ENCODE assay signal across 12 mouse cellular contexts in the genomic region with DNA sequence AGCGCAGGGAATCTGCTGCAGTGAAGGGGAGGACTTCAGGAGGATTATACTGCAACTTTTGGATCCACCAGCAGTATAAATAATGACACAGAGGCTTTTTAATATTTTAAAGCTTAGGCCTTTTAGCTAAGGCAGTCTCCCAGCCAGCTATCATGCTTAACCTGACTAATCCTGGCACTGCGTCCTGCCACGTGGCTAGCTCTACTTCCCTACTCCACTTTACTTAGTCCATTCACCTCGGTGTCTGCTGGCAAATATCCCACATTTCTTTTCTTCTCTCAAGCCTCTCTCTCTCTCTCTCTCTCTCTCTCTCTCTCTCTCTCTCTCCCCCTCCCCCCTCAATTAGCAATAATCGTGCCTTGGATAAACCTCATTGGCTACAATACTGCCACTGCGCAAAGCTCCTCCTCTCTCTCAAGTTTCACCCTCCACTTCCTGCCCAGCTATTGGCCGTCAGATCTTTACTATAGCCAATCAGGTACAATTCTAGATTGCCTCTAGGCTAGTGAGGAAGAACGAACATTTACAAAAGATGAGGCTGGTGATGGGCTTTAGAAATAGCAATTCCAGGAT.
DNase-seq lines count a peak whose midpoint lies in the region; ATAC-seq and TF ChIP-seq lines count a peak whose summit lies in the region.
"Had no signal": no experiment of that assay in that cellular context is flagged by ENCODE, and none has a peak within 500 bp of the region (broad histone marks: within the 10 kb centered on the region; RNA-seq: fewer than 3 reads in every experiment).

No protein-coding gene starts in this region.

- 28% methylated on average over 8 of the region's 8 CpGs for WGBS in lung, embryonic 14.5 days
- WGBS in lung, adult 2 months = 29% methylated on average over 8 of the region's 8 CpGs
- WGBS in forebrain, embryonic 16.5 days = 22% methylated on average over 8 of the region's 8 CpGs
- 37% methylated on average over 8 of the region's 8 CpGs for WGBS in neural tube, embryonic 14.5 days

- H3K4me2 ChIP-seq in lung, embryonic 14.5 days = no peak overlapping the region
- no peak overlapping the region for H3K4me2 ChIP-seq in forebrain, embryonic 16.5 days (ENCODE audit: low read length)
- H3K4me2 ChIP-seq in neural tube, embryonic 14.5 days (ENCODE audit: low read depth, low read length) = no peak overlapping the region

- H3K4me1 ChIP-seq in lung, embryonic 14.5 days (ENCODE audit: insufficient read depth) = no peaks in the 10 kb centered on the region
- H3K4me1 ChIP-seq in lung, adult 2 months (ENCODE audit: control insufficient read depth, insufficient read depth, low read length) = no peaks in the 10 kb centered on the region
- peaks cover 15% of the 10 kb centered on the region for H3K4me1 ChIP-seq in forebrain, embryonic 16.5 days (replicated peaks; ENCODE audit: control insufficient read depth, insufficient read depth, low read length)
- H3K4me1 ChIP-seq in neural tube, embryonic 14.5 days (ENCODE audit: control insufficient read depth, insufficient read depth, low read length) = peaks cover 6% of the 10 kb centered on the region; the same call in 1 of the 2 replicates

- ATAC-seq in lung, embryonic 14.5 days (ENCODE audit: insufficient read depth) = peak; percentile 38; the same call in 1 of the 2 replicates
- peak; percentile 43; the same call in 1 of the 2 replicates for ATAC-seq in forebrain, embryonic 16.5 days
- ATAC-seq in neural tube, embryonic 14.5 days (ENCODE audit: low read depth) = no peak
- no peak for ATAC-seq in megakaryocyte progenitor cell, adult 5-6 weeks (replicated peaks; ENCODE audit: poor library complexity)
- ATAC-seq: CD4-positive, CD25-positive, alpha-beta regulatory T cell, adult 4 months had no signal

- DNase-seq in lung, embryonic 14.5 days = peak; percentile 24
- DNase-seq in lung, adult 2 months = no peak
- DNase-seq in embryo, embryonic 10.5 days (ENCODE audit: low spot score) = peak; percentile 71
- DNase-seq in right cerebral cortex, postnatal 4 days = no peak
- DNase-seq: cerebellum, postnatal 10 days; heart, postnatal 14 days; kidney, adult 8-10 months had no signal

- TF ChIP-seq POLR2A in lung, adult 2 months (IDR thresholded peaks at IDR 0.05; ENCODE audit: borderline replicate concordance, extremely low read depth, low read depth, low read length) = no peak

- no peaks in the 10 kb centered on the region for H3K9me3 ChIP-seq in lung, embryonic 14.5 days (ENCODE audit: low read depth, low read length)
- no peaks in the 10 kb centered on the region for H3K9me3 ChIP-seq in forebrain, embryonic 16.5 days (ENCODE audit: control insufficient read depth, low read length)
- no peaks in the 10 kb centered on the region for H3K9me3 ChIP-seq in neural tube, embryonic 14.5 days (ENCODE audit: control insufficient read depth, low read length)

- no peak for TF ChIP-seq CTCF in lung, embryonic 14.5 days (IDR thresholded peaks at IDR 0.05; ENCODE audit: low read depth)
- no peak for TF ChIP-seq CTCF in lung, adult 2 months (IDR thresholded peaks at IDR 0.05; ENCODE audit: insufficient read depth, low read length)

- H3K27ac ChIP-seq in lung, embryonic 14.5 days (ENCODE audit: low read depth) = no peak overlapping the region
- H3K27ac ChIP-seq in forebrain, embryonic 16.5 days (ENCODE audit: low read length) = no peak overlapping the region
- 0 out of 2 replicates have a peak overlapping the region, but pooled peaks have one; percentile 10 for H3K27ac ChIP-seq in neural tube, embryonic 14.5 days (ENCODE audit: low read depth, low read length)
- H3K27ac ChIP-seq: liver, embryonic 14.5 days had no signal

- H3K27me3 ChIP-seq in lung, embryonic 14.5 days (ENCODE audit: insufficient read depth, low read length) = no peaks in the 10 kb centered on the region
- H3K27me3 ChIP-seq in forebrain, embryonic 16.5 days (replicated peaks; ENCODE audit: control insufficient read depth, insufficient read depth, low read length) = no peaks in the 10 kb centered on the region
- no peaks in the 10 kb centered on the region for H3K27me3 ChIP-seq in neural tube, embryonic 14.5 days (ENCODE audit: control insufficient read depth, insufficient read depth, low read length)

- no peaks in the 10 kb centered on the region for H3K36me3 ChIP-seq in lung, embryonic 14.5 days (ENCODE audit: insufficient read depth)
- H3K36me3 ChIP-seq in forebrain, embryonic 16.5 days (ENCODE audit: control insufficient read depth, insufficient read depth) = no peaks in the 10 kb centered on the region
- H3K36me3 ChIP-seq in neural tube, embryonic 14.5 days (ENCODE audit: control insufficient read depth, insufficient read depth, low read length) = no peaks in the 10 kb centered on the region

- no peak overlapping the region for H3K9ac ChIP-seq in lung, embryonic 14.5 days
- H3K9ac ChIP-seq in forebrain, embryonic 16.5 days (replicated peaks; ENCODE audit: low read depth, low read length) = no peak overlapping the region
- no peak overlapping the region for H3K9ac ChIP-seq in neural tube, embryonic 14.5 days (replicated peaks; ENCODE audit: low read depth, low read length)
- H3K9ac ChIP-seq: liver, embryonic 14.5 days had no signal

- H3K4me3 ChIP-seq in lung, embryonic 14.5 days (ENCODE audit: low read depth, low read length) = no peak overlapping the region
- H3K4me3 ChIP-seq in lung, adult 2 months (replicated peaks; ENCODE audit: extremely low read depth, low read depth, low read length) = no peak overlapping the region
- H3K4me3 ChIP-seq in forebrain, embryonic 16.5 days (replicated peaks; ENCODE audit: low read length) = no peak overlapping the region
- no peak overlapping the region for H3K4me3 ChIP-seq in neural tube, embryonic 14.5 days (ENCODE audit: low read depth, low read length)

Comparison
In these comparisons a context has a peak if more than half of its experiments do, and no peak if none do; other contexts are left out.
1. DNase-seq: peak in lung, embryonic 14.5 days (single experiment) and embryo, embryonic 10.5 days (single experiment); none in lung, adult 2 months (single experiment) and right cerebral cortex, postnatal 4 days (single experiment).
2. ATAC-seq: peak in lung, embryonic 14.5 days (single experiment) and forebrain, embryonic 16.5 days (single experiment); none in neural tube, embryonic 14.5 days (single experiment) and megakaryocyte progenitor cell, adult 5-6 weeks (single experiment).